Mouse (Mus musculus) testis, postnatal 14 days (tissue): Measurements from ENCODE around the gene Ubr7.

Source experiments
- DNase-seq: peaks from one replicate; pipeline ENCODE4 v3.0.0; 2021; ENCODE audit warnings: low spot score

Gene Ubr7

DNA sequence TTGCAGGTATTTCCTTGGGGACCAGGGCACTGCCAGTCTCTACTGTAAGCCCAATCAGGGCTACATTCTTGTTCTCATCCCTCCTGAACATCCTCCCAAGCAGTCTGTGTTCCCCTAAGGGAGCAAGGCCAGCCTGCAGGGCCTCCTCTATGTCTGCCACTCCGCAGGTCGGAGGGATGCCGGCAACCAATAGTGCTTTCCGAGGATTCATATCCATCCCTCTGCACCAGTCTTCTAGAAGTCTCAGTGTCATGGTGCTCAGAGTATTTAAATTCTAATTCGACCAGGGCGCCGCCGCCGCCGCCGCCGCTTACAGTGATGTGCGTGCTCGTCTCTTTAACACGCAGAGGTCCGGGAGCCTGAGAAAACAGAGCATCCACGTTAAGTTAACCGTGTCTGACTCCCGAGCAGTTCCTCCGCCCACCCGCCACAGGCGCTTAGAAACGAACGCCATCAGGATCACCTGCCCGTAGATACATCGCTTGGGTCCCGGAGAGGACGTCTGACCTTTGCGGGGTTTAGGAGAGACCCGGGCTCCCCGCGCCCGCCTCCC, 14.7 kb upstream of the Ubr7 start:
- DNase-seq = peak; percentile 20

DNA sequence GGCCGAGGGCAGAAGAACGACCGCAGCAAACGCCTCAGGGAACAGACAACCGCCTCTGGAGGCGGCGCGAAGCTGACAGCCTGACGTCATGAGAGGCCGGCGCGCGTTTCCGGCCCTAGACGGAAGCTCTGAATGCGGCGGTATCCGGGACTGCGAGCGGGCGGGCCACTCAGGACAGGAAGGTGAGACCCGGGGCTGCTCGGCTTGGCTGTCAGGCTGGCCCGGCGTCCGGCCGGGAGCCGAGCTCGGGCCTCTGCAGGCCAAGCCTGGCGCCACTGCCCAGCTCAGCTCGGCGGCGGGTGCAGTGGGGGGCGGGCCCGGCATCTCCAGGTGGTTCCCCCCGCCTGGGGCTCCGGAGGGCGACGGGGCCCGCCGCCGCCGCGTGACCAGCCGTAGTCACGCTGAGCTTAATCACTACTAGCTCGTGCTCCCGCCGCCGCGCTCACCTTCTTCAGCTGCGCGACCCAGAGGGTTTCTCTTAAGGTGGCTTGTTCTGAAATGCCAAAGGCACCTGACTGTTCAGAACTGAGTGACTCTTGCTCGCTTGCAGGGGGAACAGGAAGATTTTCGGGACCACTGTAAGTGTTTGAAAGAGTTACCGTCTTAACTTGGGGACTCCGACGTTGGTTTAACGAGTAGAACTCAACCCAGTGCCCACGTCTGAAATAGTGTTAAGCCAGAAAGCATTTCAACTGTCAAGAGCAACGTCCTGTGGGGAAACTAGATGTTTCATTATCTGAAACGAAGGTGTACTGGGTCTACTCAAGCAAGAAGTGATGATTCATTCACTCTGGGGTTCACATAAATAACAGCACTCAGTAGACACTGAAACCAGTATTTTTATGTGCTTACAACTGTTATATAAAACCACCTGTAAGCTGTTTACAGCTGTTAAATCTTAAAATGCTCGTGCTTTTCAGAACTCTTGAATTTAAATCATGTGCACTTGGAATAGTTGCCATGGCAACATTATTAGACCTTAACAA, 13.9 kb upstream of the Ubr7 start, which contains the start of the genes Moap1 and Tmem251:
Gene Moap1 (minus strand): TSS at position 73 of the 986 bp plus-strand sequence.
Gene Tmem251 (plus strand): TSS at position 174 of the 986 bp plus-strand sequence.
- peak; percentile 90 for DNase-seq

DNA sequence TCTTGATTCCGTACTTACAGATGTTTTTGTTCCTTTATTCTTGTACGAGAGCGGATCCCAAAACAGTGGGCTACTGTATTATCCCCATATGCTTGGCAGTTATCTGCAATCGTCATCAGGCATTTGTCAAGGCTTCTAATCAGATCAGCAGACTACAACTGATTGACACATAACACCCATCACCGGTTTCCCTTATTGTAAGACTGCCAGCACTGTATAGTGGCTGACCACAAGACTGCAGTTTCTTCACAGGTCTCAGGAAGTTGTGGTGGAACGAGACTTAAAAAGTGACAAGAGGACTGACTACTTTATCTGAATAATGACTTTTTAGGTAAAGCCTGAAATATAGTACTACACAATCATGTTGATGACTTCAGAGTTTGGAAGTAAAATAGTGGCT, 12.9 kb upstream of the Ubr7 start:
- DNase-seq = no peak

DNA sequence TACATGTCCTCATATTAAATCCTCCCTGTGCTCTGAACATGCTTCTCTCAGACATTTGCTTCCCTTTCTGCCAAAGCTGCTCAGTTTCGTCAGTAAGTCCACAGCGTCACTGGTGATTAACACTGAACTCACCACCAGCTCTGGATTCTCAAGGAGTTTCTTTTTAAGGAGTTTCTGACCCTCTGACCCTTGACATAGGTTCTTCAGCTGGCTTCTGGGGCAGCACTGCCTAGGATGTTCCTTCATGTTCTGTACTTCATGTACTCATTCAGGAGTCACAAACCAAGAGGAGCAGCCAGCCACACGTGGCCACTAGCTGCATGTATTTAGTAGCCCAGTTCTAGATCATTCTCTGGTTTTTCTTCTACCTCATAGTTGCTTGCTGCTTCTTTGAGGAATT, 9.5 kb upstream of the Ubr7 start:
- no peak for DNase-seq

DNA sequence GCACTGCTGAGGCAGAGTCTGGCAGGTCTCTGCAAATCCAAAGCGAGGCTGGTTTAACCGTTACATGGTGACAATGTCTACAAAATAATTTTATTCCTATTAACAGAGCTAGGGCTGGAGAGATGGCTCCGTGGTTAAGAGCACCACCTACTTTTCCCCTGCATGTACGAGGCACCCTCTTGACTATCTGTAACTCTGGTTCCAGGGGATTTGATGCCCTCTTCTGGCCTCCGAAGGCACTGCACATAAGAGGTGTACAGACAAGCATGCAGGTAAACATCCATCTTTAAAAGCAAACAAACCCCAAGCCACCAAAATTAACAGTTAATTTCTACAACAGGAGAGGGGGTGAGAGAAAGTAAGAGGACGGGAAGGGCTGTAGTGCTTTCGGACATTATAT, 1.5 kb upstream of the Ubr7 start:
- peak; percentile 33 for DNase-seq

DNA sequence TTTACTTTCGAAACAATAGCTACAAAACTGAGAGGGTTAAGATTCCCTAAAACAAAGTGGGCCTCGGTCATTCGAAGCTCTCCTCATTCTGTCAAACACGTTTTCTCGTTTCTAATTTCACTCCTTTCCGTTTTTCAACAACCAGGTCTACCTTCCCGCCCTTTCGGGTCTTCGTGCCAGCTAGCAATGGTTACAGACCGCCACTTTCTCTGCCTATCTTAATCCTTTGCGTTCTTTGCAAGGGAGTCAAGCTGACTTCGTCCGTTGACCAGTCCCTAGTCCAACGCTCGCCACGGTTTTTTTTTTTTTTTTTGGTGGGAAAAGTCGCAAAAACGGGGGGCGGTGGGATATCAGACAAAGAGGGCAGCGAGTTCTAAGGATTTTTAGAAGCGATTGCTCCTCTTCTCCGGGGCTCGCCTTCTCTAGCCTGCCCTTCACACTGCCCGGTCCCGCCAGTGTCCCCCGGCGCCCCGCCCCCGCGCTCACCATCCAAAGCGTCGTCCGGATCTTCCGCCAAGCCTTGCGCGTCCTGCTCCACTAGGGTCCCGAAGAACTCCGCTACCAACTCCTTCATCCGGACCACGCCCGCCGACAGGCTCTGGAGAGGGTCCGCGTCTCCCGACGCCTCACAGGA, 595 bp upstream of the Ubr7 start:
- peak; percentile 23 for DNase-seq

DNA sequence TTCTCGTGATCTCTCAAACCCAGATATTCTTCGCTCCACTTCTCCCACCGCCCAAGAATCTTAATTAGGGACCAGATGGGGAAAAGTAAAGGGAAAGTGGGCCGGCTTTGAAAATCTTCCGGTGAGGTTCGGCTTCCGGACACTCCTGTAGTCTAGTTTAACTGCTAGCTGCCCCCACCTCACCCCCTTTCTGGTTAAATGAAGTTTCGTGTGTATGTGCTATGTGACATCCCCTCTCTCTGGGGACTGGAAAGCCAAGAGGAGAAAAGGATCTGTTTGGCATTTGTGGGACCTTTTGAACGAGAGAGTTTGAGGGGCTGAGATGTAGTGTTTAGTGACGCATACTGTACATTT, 613 bp downstream of the Ubr7 start, which contains the start of gene Gm20604:
Gene Gm20604 (minus strand): TSS at position 270 of the 354 bp plus-strand sequence.
- no peak for DNase-seq

DNA sequence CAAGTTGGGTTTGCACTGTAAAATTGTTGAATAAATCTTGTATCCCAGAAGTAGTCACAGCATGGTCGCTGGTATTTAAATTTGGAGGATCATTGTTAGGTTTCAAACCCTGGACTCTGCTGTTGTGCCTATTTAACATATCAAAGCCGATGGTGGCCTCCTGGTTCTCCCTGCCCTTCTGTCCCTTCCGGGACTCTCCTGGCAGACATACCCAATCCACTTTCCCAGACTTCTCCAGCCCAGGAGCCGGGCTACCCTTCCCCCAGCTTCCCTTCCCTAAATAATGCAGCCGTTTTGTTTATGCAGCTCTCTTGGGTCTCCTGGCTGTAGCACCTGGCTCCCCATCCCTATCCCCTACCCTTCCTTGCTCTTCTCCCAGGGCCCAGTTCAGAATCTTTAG, 1.2 kb downstream of the Ubr7 start:
- DNase-seq = no peak

DNA sequence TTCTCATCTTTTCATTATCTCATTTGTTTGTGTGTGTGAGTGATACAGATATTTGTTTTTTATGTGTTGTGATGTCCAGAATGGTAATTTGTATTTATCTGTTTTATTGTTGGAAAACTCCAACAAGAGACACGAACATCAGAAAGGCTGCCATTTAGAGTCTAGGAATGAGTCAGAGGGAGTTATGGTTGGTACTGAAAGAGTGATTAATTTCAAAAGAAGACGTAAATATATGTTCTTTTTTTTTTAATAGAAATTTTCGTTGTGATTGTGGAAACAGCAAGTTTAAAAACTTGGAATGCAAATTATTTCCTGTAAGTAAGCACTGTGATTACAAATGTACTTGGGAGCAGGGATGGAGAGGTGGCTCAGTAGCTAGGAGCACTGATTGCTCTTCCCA, 3.9 kb downstream of the Ubr7 start:
- no peak for DNase-seq

DNA sequence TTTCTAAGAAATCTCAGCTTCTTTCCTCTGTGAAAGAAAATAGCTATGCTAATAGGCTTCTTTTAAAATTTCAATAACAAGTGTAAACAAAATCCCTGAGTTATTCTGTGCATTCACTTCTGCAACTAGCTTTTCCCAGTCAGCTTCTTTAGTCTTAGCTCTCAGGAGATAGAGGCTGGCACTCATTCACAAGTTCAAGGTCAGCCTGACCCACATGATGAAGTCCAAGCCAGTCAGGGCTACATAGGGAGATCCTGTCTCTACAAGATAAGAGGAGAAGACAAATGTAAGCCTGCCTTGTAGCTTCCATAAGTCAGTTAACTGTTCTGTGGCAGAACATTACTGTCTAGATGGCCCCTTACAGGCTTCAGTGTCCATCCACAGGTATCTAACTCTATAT, 5.9 kb downstream of the Ubr7 start:
- DNase-seq = no peak

DNA sequence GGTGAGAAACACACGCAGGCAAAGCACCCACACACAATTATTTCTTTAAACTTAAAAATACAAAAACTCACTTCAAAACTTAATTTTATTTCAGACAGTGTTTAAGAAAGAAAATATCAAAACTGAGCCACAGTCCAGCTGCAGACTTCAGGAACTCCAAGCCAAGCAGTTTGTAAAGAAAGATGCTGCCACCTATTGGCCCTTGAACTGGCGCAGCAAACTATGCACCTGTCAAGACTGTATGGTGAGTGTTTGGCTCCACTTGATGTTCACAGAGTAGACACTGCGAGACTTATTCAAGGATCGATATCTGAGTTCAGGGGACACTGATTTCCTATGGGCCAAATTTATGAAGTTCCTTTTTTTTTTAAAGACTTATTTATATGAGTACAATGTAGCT, 11.2 kb downstream of the Ubr7 start:
- no peak for DNase-seq

DNA sequence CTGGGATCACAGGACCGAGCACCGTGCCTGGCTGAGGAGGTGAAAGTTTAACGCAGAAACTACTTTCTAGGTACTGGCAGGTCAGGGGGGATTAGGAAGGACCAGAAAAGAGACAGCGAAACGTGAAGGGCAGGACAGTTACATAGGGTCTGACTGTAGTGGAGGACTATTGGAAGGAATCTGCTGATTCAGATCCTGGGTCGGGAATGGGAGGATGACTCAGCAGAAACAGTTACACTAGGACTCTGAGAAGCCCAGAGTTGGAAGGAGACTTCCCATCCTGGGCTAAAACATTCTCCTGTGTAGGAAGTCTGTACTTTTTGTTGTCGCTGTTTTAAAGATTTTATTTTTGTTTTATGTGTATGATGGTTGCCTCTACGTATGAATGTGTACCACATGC, 13.8 kb downstream of the Ubr7 start:
- no peak for DNase-seq

DNA sequence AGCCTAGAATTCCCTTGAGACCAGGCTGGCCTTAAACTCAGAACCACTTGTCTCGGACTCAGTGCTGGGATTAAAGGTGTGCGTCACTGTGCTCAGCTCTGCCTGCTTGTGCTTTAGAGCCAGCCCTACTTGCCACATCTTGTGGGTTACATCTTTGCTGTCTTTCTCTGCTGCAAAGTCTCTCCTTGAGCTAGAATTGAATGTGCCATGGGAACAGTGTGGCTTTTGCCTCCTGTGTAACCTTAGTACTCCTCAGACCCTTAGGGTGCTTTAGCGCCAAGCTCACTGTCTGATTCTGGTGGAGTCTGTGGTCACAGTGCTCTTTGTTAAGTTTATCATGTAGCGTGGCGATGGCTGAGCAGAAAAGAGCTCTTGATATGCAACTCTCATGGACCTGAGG, 14.9 kb downstream of the Ubr7 start:
- no peak for DNase-seq

DNA sequence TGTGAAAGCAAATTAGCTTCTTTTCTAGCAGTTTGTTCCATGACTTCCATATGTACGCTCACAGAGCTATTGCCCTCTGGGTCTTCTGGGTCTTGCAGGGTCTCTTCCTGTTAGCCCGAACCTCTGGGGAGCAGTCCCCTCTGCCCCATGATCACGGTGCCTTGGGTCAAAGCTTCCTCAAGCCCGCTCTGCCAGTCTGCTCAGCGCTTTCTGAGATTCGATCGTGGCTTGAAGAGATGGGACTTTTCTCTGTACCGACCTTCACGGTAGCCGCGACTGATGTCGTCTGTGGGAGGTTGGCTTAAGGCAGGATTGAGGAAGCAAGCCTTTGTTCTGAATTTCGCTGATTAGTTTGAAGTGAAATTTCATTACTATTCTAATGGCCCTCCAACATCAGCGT, 18.3 kb downstream of the Ubr7 start:
- DNase-seq = no peak

DNA sequence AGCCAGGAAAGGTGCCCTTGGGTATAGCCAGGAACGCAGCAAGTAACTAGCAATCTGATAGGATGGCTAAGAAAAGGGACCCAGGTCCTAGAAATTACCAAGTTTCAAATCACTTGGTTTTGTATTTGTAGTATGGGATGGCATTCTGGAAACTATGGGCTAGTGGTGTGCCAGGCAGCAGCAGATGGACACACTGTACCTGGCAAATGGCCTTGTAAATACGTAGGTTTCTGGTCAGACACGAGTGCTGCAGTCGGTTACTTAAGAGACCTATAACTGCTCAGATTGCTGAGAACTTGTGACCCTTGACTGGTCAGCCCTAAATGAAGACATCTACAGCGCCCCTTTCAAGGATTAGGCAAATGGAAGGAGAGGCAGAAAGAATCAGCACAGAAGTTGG, 20.4 kb downstream of the Ubr7 start:
- DNase-seq = no peak

DNA sequence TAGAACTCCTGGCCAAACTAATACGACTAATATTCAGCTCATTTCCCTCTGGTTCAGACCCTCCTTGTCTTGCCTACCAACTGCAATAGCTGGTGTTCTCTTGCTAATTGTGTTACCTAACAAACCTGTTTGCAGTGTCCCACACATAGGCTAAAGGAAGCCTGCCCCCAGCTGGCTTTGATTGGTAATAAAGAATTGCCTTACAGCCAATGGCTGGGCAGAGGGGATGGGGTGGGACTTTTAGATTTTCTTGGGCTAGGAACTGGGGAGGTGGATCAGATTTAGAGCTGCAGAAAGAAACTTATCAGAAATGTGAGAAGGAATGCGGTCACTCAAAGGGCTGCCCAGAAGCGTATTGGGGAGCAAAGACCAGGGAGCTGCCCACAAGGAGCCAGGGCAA, 21.7 kb downstream of the Ubr7 start:
- no peak for DNase-seq

DNA sequence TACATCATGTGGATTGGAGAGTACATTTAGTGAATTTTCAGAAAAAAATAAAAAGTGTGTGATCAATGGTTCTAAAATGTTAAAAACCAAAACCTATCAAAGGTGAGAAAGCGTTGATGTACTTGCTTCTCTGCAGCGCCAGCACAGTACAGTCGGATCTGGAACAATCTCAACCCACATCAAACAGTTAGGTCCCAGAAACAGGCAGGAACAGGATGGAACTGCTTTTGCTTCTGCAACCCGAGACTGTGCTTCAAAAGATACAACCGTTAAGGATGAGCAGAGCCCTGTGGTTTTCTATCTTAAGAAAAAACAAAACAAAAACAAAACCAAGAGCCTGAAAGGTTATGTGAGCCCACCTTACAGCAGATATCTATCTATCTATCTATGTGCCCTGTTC, 25.1 kb downstream of the Ubr7 start:
- no peak for DNase-seq

DNA sequence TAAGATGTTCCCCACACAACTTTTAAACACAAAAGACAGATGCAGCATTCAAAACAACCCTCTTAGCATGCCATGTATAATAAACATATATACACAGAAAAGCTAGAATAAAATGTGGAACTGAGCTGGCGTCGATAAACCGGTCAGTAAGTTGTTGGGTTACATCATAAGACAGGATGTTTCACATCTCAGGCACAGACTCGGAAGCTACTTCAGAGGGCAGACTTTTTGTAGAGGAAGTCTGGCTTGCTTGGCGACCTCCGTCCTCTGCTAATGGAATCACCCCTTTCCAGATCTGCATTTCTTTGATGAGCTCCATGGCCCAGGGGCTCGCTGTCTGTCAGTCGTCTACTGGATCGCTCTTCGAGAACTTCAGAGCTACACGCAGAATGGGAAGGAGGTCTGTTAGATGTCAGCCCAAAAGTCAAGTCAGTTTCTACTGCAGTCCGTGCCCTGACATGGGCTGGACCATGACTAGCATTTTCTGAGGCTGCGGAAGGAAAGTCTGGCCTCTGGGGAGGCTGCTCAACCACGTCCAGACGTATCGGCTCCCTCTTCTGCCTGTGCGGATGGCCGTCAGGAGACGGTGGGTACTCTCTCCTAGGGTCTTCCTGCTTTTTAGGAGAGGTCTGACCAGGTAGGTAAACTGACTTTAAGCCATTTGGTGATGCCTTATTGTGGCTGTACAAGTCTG, 27.3 kb downstream of the Ubr7 start:
- DNase-seq = no peak

DNA sequence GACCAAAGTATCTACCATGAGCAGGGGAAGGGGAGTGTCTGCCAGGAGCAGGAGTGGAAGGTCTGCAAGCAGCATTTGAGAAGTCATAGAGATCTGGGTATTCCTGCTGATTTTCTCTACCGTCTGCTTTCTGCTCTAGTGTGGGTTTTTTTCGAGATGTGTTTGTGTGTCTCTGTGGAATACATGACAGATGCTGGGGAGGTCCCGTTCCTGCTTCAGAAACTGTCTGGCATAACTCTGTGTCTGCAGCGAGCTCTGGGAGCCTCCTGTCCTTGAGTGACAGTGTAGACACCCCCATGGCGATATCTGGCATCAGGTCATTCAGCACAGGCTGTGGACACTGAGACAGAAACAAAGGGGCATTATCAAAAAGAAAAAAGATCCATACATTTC, 27.8 kb downstream of the Ubr7 start:
- no peak for DNase-seq

DNA sequence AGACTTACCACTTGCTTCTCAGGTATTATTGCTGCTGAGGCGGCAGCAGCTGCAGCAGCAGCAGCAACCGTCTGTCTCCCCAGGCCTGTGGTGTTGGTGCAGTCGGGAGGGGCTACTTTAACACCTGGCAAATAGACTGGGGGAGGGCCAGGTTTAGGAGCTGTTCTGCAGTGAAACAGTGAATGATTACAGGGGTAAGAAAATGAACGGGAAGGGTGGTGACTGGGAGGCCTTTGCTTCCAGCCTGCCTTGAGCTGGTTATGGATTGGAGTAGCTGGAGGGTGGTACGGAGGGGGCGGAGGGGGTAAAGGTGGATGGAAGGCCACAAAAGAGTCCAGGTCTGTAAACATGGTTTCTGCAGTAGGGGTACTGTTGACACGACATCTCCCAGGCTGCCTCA, 30.2 kb downstream of the Ubr7 start:
- no peak for DNase-seq

DNA sequence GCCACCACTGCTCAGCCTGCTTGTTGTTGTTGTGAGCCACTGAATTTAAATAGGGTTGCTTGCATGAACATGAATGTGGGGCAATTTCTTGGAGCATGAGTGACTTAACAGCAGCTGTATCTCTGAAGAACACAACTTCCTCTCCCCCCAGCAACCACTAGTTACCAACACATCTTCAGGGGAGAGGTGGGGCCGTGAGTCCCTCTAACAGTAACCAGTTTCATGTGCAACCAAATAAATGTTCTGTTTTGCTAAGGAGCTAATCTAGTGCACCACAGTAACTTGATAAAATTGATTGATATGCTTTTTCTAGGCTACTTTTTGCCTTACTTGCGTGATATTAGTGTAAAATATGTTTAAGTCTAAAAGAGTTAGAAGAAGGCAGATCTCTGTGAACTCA, 41.8 kb downstream of the Ubr7 start:
- no peak for DNase-seq

DNA sequence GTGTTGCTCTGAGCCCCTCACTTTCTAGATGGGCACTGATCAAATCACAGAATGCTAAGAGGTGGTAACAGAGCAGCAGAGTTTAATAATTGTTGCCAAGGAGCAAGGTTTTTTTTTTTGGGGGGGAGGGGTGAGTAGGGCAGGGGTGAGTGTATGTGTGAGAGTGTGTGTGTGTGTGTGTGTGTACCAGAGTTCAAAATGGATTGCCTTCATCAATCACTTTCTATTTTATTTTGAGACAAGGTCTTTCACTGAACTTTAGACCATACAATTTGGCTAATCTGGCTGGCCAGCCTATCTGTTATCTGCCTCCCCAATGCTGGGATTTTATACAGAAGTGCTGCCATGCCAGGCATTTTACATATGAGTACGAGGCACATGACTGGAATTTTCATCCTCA, 57.1 kb downstream of the Ubr7 start:
- DNase-seq = no peak

DNA sequence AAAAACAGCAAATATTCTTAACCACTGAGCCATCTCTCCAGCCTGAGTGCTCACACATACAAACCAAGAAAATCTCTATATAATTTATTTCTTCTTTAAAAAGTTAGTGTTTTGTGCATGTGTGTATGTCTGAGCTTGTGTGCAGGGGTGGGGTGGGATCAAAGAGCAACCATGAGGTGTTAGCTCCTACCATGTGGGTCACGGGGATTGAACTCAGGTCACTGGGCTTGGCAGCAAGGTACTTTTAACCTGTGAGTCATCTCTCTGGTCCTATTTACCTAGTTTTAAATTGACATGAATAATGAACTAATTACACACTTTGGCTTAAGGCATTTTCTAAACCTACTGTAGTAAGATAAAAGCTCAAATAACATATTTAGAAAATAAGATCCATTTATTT, 68.6 kb downstream of the Ubr7 start:
- no peak for DNase-seq
